Mouse (Mus musculus) kidney, adult 11 months (tissue): ENCODE results near the gene Slc16a7.

Experiments used
- DNase-seq: peaks from one replicate; pipeline ENCODE4 v3.0.0; 2022

Slc16a7 gene

DNA sequence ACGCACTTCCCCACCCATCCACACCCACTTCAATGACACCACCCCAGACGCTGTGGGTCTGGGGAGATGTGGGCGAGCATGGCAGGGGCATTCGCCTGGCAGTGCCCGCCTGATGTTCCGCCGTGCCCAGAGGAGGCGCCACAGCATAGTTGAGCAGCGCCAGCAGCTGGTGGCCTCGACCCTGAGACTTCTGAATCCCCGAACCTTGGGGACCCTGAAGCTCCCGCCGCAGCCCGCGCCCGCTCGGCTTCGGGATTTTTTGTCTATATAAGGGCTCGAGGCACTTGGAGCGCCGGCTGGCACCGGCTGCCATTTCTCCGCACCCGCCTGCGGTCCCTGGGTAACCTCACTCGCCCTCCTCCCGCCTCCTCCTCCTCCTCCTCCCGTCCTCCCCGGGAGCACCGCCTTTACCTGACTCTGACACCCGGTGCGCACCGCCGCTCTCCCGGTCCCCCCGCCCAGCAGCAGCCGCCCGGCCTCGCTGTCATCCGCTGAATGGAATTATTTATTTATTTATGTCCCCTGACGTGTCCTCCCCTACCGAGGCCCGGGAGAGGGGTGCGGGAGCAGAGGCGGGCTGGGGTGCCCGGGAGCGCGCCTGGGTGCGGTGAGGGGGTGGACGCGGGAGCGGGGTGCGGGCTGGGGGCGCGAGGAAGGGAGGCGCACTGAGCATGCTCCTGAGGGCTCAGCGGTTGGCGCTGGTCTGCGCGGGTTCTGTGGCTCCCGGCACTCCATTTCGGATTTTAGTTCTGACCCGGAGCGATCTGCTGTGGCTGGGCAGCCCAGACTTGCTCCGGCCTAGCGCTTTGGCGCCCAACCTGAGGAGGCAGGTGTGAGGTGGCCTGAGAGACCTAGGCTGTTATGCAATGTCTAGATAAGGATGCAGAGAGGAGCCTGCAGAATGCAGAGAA lies at the start of gene Slc16a7:
Slc16a7 (minus strand) TSS at position 590 of the 911 bp plus-strand sequence.
- peak; percentile 76 for DNase-seq

DNA sequence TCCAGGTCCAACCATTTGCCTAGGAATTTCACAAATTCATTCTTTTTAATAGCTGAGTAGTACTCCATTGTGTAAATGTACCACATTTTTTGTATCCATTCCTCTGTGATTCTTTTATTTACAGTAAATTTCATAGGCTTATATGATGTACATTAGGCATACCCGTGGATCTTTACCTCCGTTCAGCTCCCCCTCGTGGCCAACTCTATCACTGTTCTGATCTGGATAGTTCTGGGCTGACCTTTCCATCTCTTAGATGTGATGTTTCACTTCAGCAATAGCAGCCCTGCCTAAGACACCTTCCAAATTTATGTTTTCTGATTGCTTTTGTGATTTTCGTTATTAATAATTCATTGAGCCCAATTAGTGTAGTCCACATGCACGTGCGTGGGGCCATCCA lies 29.5 kb upstream of the Slc16a7 start:
- no peak for DNase-seq

DNA sequence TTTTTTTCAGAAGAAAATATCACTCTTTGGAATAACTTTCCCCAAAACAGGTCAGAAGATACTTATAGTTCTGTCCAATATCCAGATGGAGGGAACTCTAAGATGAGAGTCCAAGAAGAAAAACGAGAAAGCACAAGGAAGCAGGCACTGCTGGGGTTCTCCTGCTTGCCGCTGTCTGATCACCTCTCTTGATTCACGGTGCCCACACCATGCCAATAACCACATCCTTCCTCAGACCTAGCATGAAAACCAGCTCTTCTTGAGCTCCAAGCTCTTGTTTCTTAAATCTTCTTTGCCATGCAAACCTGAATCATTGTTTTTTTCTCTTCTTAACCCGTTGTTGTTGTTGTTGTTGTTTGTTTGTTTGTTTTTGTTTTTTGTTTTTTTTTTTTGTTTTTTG lies 10.5 kb upstream of the Slc16a7 start:
- no peak for DNase-seq

DNA sequence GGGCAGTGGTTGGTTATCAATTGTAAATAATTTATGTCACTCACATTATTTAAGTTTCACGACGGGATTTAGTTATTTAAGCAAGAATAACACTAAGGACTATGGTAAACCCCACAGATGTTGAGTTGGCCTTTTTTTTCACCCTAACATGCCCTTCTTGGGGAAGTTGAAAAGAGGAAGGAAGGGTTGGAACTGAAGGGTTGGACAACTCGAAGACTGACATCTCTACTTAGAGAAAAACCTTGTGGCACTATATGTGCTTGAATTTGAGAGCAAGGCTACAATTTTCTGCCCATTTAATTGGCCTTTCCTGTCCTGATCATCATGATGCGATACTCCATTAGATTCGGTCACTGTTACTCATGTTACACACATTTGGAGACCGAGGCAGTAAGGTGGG lies 746 bp upstream of the Slc16a7 start:
- no peak for DNase-seq

DNA sequence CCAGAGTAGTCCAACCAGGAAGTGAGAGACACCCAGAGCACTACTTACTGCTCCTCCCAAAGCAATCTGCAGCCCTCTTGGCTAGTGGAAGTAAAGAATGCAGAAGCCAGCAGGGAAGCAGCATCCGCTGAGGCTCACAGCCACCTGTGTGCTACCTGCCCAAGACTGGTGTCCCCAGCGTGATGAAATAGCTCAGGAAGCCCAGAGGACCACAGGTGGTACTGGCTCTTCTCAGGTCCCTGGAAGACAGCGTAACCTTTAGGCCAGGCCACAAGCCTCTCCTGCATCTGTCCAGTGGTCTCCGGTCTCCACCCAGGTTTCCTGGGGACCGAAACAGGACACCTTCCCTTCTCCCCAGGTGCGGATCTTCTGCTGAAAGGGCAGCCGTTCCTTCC lies 787 bp downstream of the Slc16a7 start:
- DNase-seq: no peak

DNA sequence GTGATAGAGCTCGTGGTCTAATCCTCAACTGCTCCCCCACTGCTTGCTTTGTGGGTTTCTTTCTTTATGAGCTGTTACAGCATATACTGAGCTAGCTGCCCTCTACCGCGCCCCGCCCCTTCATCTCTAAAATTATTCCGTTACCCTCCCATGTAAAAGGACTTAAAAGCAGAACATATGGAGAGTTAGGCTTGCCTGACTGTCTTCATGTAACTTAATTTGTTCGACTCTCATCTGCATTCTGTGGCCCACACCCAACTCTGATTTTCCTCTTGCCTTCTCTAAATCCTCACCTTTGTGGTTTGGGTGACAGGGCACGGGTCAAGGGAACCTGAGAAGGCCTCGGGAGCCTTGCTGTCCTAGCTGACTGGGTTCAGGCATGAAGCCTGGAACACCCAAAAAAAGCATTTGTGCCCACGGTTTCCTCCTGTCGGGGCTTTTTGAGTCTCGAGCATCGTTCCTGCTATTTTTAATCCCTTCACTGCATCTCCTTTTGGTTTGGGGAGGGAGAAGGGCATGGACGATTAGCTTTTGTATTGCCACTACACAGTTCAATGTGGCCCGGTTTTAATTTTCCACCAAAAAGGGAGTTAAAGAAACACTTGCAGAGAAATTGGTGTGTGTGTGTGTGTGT lies 1.4 kb downstream of the Slc16a7 start:
- DNase-seq: no peak

DNA sequence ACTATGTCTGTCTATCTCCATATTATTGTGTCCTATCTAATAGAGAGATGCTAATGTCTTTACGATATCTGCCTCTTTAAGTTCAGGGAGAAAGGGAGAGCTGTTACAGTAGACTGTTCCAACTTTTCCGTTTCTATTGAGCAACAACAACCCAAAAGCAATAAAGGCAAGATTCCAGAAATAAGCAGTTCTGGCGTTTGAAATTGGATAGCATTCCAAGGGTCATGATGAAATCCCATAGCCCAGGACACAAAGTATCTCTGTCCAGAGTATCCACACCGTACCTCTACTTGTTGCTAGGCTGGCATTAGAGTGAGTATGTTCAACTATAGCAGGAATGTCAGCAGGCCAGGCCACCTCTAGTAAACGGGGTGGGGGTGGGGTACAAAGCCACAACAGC lies 13.7 kb downstream of the Slc16a7 start:
- DNase-seq: no peak

DNA sequence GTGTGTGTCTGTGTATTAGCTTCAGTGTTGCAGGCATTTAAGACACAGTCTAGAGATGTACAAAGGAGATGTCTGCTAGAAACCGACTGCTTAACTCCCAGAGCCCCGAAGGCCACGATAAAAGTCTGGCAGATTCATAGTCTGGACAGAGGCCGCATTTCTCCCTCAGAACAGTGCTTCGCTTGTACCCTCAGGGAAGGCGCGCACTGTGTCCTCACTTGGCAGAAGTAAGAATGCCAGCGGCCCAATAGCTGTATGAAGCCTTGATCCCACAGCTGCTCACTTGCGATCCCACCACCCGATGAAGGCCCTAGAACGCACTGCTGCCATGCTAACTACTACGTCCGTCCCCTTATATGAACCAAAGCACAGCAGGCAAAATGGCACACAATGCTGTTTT lies 16.6 kb downstream of the Slc16a7 start:
- no peak for DNase-seq

DNA sequence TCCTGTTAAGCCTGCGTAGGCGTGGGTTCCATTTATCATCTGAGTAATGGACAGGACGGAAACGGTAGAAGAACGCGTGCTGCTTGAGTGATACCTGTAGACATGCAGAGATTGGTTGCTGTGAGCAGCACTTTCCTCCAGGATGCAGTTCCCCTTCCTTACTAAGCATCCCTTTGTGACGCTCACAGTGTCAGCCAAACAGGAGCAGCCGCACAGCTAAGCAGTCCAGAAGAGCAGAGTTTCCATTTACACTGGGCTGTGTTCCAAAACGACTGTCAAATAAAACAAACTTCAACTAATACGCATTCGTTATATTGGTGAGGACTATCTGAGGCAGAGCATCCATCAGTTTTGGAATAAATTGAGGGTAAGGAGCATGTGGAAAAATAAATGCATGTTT lies 17.8 kb downstream of the Slc16a7 start:
- no peak for DNase-seq

DNA sequence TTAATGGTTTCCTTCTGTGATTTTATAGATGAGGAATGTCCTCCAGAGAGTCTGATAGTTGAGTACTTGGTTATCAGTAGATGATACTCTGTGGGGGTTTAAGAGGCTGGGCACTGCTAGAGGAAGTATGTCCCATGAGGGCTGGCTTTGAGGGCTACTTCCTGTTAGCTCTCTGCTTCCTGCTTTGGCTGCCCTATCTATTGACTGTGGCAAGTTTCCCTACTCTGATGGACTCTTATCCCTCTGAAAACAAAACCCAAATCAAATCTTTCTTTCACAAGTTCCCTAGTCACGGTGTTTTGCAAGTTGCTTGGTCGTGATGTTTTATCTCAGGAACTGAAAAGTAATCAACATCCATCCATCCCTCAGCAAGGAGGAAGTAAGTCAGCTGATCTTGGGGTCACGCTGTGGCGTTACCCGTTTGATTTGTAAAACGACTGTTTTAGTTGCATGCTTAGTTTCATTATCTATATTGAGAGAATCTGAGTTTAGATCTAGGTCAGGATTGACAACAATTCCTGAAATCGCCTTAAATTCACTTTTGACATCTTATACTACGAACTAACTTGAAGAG lies 19.1 kb downstream of the Slc16a7 start:
- DNase-seq: no peak

DNA sequence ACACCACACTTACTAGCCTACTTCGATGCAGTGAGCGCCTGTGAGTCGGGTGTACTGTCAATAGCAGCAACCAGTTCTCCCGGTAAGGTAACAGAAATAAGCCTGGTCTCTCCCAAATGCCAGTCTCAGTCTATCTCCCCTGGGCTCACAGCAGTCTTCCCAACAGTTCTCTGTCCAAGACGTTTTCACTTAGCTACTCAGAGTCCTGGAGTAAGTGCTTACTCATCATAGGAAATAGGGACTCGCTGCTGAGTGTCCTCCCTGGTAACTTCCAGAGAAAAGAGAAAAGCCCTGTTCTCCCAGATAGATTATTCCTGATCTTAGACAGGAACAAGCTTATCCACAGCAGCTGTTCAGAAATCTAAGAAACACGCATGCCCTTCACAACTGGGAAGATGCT lies 30.8 kb downstream of the Slc16a7 start:
- no peak for DNase-seq

DNA sequence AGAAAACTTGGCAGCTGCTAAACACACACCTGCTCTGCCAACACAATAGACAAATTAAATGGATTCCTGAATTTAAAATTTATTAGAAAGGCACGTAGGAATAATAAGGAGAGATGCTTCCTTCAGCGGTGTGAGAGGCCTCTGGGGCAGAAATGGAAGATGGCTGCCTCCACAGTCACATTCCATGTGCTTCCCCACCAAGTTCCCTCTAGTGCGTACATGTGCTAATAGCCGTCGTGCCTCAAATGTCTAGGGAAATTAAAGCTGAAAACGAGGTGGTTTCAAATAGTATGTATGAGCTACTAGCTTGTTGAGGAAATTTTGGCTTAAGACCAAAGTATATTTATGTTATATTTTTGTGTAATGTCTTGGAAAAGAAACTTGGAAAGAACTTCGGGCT lies 36.5 kb downstream of the Slc16a7 start:
- no peak for DNase-seq

DNA sequence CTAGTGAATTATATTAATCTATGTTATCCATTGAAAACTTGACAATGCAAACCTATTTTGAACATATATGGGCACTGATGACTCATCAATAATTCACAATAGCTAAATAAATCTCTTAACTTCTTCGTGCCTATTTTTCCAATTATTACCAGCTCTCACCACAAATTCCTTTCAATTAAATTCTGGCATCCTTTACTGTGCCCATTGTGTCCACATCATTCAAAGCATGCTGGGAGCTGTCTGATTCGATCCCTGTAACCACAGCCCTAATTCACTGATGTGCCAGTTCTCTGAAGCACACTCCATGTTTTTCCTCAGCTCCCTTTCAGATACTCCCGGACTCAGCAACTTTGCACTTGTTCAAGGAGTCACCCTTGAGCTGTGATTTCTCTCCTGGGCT lies 41.1 kb downstream of the Slc16a7 start:
- DNase-seq: no peak

DNA sequence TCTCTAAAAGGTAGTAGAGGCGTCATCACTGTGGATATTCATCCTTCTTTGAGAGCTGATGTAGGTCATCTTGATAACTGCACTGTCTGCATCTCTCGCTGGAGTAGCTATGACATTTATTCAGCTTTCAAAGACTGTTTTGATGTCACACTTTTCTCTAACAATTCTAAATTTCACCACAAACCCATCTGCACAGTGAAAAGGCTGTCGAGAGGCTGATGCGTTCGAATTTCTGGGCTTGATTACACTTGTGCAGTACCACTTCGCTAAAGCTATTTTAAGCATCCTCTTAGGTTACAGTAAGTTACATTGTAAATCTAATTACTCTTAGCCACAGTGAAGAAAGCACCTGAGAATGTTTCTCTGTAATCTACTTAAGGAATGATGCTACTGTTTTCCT lies 42.1 kb downstream of the Slc16a7 start:
- DNase-seq: no peak

DNA sequence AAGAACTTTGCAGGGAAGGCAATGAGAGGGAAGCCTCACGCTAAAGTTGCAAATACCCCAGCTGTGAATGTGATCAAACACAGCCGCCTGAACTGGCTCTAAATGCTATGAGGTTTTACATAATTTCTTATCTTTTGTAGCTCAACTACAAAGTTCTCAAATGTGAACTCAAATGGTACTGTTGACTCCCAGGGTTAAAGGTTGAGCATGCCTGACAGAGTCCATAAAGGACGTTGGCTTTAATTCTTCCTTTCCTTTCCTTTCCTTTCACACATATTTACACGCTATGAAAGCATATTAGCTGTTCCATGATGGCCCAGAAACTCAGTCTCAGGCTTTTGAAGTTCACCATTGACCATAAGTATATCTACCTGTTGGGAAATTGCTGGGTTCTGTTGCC lies 42.9 kb downstream of the Slc16a7 start:
- DNase-seq: no peak

DNA sequence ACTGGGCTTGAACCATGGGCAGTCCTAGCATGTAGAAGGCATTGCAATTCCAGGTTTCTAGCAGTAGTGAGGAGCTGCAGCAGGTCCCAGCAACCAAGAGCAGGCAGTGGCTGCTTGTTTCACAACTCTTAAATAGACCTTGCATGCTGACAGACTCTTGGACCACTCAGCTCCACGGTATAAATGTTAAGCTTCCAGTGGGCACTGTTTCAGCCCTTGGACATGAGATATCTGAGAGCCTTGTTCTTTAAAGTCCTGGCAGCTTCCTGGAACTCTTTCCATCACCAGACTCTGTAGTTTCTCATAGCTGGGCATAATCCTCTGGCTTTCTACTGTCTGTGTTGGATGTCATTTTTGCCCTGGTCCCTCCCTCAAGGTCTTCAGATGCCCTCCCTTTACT lies 43.7 kb downstream of the Slc16a7 start:
- DNase-seq: no peak

DNA sequence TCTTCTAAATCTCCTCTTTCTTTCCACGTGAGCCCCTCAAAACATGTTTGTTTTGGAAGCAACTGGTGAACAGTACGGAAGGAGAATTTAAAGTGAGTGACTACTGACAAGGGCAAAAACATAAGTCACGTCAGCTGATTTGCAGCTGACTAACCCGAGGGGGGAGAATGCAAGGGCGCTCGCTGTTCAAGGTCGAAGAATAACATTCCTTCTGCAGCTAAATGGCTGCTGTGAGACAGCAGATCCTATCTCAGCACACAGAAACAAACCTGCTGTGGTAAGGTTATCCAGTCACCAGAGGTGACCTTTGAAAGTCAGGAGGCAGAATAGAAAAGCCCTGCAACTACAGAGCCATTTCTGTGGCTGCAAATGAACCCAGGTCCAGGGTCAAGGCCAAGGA lies 47.1 kb downstream of the Slc16a7 start:
- peak; percentile 89 for DNase-seq

DNA sequence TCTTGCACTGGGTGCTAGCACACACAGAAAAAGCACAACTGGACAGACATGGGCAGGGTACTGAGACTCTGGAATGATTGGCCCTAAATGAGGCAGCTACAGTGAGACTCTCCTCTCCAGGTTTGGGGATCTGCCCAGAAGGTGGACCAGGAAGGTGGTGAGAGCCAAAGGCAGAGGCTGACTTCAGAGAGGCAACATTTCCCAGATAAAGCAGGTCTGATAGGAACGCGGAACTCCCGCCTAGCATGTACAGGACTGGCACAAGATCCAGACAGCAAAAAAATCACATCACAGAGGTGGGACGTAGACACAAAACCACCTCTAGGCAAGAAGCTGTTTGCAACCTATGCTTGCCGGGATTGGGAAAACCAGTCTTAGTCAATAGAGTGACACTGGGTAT lies 55.5 kb downstream of the Slc16a7 start:
- DNase-seq: no peak

DNA sequence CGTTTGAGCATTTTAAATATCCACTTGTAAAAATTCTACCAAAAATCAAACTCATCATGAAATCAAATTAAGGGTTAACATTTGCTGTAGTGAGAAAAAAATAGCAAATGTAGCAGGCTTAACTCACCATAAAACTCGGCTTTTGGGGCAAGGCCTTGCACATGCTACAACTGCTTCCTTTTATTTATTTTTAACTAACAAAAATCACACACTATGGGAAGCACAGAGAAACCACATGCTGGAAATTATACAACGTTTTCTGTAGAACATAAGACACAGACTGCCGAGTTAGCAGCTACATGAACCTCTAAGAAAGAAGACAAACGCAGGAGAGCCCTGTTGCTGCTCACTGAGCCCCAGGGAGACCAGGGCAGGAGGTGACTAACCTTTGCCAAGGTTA lies 57.9 kb downstream of the Slc16a7 start:
- no peak for DNase-seq

DNA sequence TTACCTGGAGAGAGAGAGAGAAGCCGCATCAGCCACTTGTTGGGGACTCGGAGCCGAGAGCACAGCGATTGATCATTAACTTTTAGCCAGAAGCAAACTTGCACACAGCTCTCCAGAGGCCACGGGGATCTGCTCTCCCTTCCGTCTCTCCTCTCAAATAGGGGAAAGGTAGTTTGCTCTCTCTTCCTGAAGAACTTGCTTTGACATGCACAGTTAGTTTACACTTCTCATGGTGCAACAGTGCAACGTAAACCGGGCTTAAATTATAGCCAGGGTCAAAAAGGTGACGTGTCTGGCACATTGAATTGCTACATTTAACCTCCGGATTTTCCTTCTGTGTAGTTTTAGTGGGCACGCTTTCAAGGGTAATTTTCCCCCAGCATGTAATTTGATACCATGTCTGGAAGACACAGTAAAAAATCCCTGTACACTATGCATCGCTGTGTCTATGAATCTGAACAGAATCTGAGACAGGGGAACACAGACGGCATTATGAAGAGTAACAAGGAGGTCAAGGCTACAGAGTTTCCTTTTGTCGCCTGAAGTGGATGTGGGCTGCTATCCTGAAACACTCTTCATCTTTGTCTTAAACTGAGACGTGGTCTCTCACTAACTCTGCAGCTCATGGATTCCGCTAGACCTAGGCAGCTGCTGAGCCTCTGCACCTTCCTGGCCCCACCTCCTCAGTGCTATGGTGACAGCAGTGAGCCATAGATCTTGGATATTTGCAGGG lies 60.8 kb downstream of the Slc16a7 start:
- peak; percentile 65 for DNase-seq

DNA sequence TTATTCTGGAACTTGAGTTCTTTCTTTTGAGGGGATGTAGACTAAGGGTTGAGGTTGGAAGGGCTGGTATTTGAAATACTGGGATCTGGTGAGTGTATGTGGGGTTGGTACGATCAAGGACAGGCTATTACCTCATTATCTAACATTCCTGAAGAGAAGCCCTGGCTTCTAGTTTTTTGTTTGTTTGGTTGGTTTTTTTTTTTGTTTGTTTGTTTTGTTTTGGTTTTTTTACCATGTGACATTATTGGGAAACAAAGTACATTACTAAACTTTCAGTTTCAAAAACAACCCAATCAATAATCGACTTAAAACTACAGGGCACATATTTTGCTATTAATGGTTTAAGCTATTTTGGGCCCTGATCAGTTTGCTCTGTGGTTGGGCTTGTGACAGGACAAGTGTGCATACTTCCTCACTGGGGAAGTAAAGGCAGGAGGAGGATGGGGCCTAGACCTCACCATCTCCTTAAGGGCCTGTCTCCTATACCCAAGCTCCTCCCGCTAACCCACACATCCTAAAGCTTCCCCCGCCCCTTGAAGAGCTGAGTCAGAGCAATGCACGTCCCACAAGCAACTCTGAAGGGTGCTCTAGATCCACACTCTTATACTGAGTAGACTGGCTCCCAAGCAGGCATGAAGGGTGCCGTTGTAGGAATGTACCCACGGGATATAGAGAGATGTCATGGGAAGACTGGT lies 64.2 kb downstream of the Slc16a7 start:
- no peak for DNase-seq

DNA sequence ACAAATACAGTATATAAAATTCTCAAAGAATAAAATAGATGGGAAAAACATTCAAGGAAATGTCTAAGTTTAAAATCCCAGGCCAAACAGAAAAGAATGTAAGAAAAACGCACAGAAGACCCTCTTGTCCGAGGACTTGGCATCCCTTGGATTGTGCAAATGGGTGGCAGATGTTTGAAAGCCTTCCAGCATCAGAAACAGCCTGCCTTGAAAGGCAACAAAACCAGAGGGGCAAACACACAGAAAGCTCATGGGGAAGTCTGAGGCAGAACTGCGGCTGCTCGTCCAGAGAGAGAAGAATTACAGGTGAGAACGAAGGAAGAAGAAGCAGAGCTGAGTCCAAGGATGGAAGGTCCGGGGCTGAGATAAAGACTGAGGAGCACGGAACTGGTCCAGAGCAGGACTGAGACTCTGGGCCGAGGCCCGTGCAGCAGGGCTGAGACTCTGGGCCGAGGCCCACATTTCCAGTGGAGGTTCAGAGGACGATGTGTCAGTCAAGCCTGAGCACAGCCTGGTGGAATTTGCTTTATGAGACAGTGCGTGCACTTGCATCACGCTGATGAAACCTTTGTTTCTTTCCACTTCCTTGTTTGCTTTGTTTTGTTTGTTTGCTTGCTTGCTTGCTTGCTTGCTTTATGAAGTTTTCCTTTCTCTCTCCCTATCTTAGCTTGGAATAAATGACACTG lies 65.0 kb downstream of the Slc16a7 start:
- DNase-seq: no peak
